Mouse (Mus musculus) intestine, embryonic 15.5 days (tissue): ENCODE measurements around the gene Kazald1. TPM values are rescaled to one million over a fixed set of nuclear protein-coding genes. Genes with fewer than 3 reads are reported as not detected.

Experiments used
- ATAC-seq: fragments of 200-750 bp; cut with Nextera tagmentation; 2 replicates; pipeline ENCODE4 v1.8.0; 2017; ENCODE audit warnings: moderate TSS enrichment, moderate library complexity
- H3K27ac ChIP-seq: fragments of 300-500 bp; sonication (generic); 2 replicates; pipeline ENCODE4 v1.5.1; 2015; ENCODE audit warnings: mild to moderate bottlenecking, inconsistent platforms
- H3K27me3 ChIP-seq: fragments of 300-500 bp; sonication (generic); replicated peaks from 2 replicates; pipeline ENCODE4 v1.6.1; 2015; ENCODE audit warnings: inconsistent platforms
- H3K36me3 ChIP-seq: fragments of 300-500 bp; sonication (generic); 2 replicates; pipeline ENCODE4 v1.6.1; 2015; ENCODE audit warnings: inconsistent platforms
- H3K4me1 ChIP-seq: fragments of 300-500 bp; sonication (generic); replicated peaks from 2 replicates; pipeline ENCODE4 v1.6.1; 2015; ENCODE audit warnings: inconsistent platforms
- H3K4me2 ChIP-seq: fragments of 300-500 bp; sonication (generic); replicated peaks from 2 replicates; pipeline ENCODE4 v1.6.1; 2015; ENCODE audit warnings: mild to moderate bottlenecking, inconsistent platforms
- H3K4me3 ChIP-seq: fragments of 300-500 bp; sonication (generic); replicated peaks from 2 replicates; pipeline ENCODE4 v1.5.1; 2015; ENCODE audit warnings: inconsistent platforms
- H3K9ac ChIP-seq: fragments of 300-500 bp; sonication (generic); 2 replicates; pipeline ENCODE4 v1.6.1; 2015; ENCODE audit warnings: inconsistent platforms
- H3K9me3 ChIP-seq: fragments of 300-500 bp; sonication (generic); 2 replicates; pipeline ENCODE4 v1.6.1; 2016; ENCODE audit warnings: inconsistent platforms
- WGBS: fragments of 180-500 bp; shearing (Covaris S2); methylation state at CpG from one replicate; pipeline ENCODE4 v1.1.7; 2015; 5-methylcytosine and 5-hydroxymethylcytosine counted together
- polyA plus RNA-seq: library from polyadenylated mRNA; unstranded; fragments of >200 nt; fragmentation: Nextera tagmentation; extraction: Ambion mirVana; gene quantifications from 2 replicates; pipeline ENCODE4 v1.2.1, GENCODE M21; 2015

Gene Kazald1
- polyA plus RNA-seq, 1 experiment from 2014 or later: 1.5 TPM

GRCm38 (mm10) chr19:45073871-45074542, 1.0 kb upstream of the Kazald1 start:
- Histone ChIP-seq H3K4me3 (peak overlapping the region; percentile 58), H3K9ac (peak overlapping the region; percentile 77), H3K4me2 (peak overlapping the region; percentile 87), H3K27ac (peak overlapping the region; percentile 93), H3K9me3 (no peaks in the 10 kb centered on the region), H3K36me3 (no peaks in the 10 kb centered on the region), H3K27me3 (peaks cover 37% of the 10 kb centered on the region), H3K4me1 (peaks cover 22% of the 10 kb centered on the region)
- 7% methylated on average over 20 of the region's 20 CpGs for WGBS
- peak; percentile 54 for ATAC-seq

GRCm38 (mm10) chr19:45075323-45076035, 438 bp downstream of the Kazald1 start:
- Histone ChIP-seq H3K4me2 (peak overlapping the region; percentile 87), H3K4me1 (peaks cover 34% of the 10 kb centered on the region), H3K9ac (peak overlapping the region; percentile 77), H3K27ac (0 out of 2 replicates have a peak overlapping the region, but pooled peaks have one; percentile 44), H3K36me3 (no peaks in the 10 kb centered on the region), H3K27me3 (peaks cover 50% of the 10 kb centered on the region), H3K4me3 (peak overlapping the region; percentile 58), H3K9me3 (no peaks in the 10 kb centered on the region)
- peak; percentile 57 for ATAC-seq
- WGBS: 2% methylated on average over 32 of the region's 32 CpGs

GRCm38 (mm10) chr19:45076036-45076575, 1.1 kb downstream of the Kazald1 start:
- peak overlapping the region; percentile 58 for H3K4me3 ChIP-seq
- H3K27ac ChIP-seq: no peak overlapping the region
- peak overlapping the region; percentile 87 for H3K4me2 ChIP-seq
- H3K36me3 ChIP-seq: no peaks in the 10 kb centered on the region
- no peaks in the 10 kb centered on the region for H3K9me3 ChIP-seq
- peaks cover 54% of the 10 kb centered on the region for H3K27me3 ChIP-seq
- ATAC-seq: no peak
- H3K9ac ChIP-seq: no peak overlapping the region
- WGBS: 14% methylated on average over 17 of the region's 17 CpGs
- H3K4me1 ChIP-seq: peaks cover 41% of the 10 kb centered on the region

GRCm38 (mm10) chr19:45076586-45077510, 1.8 kb downstream of the Kazald1 start:
- Histone ChIP-seq H3K4me1 (peaks cover 42% of the 10 kb centered on the region), H3K36me3 (no peaks in the 10 kb centered on the region), H3K27me3 (peaks cover 58% of the 10 kb centered on the region), H3K4me2 (peak overlapping the region; percentile 87), H3K9ac (peak overlapping the region; percentile 43), H3K9me3 (no peaks in the 10 kb centered on the region), H3K27ac (no peak overlapping the region), H3K4me3 (peak overlapping the region; percentile 40)
- ATAC-seq: no peak
- 1% methylated on average over 62 of the region's 62 CpGs for WGBS

GRCm38 (mm10) chr19:45077742-45078645, 3.0 kb downstream of the Kazald1 start:
- Histone ChIP-seq H3K9me3 (no peaks in the 10 kb centered on the region), H3K27ac (no peak overlapping the region), H3K36me3 (no peaks in the 10 kb centered on the region), H3K27me3 (peaks cover 65% of the 10 kb centered on the region), H3K4me3 (no peak overlapping the region), H3K9ac (no peak overlapping the region), H3K4me1 (peaks cover 42% of the 10 kb centered on the region), H3K4me2 (no peak overlapping the region)
- 6% methylated on average over 20 of the region's 20 CpGs for WGBS
- no peak for ATAC-seq

- peaks cover 38% of the 10 kb centered on the region for H3K4me1 ChIP-seq
Measured at GRCm38 (mm10) chr19:45078971-45079764, 4.1 kb downstream of the Kazald1 start.

GRCm38 (mm10) chr19:45079769-45080515, 4.9 kb downstream of the Kazald1 start:
- Histone ChIP-seq H3K27ac (no peak overlapping the region), H3K9me3 (no peaks in the 10 kb centered on the region), H3K4me1 (peaks cover 38% of the 10 kb centered on the region), H3K27me3 (peaks cover 78% of the 10 kb centered on the region), H3K4me3 (peak overlapping the region; percentile 28), H3K4me2 (peak overlapping the region; percentile 73), H3K9ac (no peak overlapping the region), H3K36me3 (no peaks in the 10 kb centered on the region)
- WGBS: 2% methylated on average over 45 of the region's 45 CpGs
- ATAC-seq: peak; percentile 14; the same call in 1 of the 2 replicates

More at GRCm38 (mm10) chr19:45078971-45079764, 4.1 kb downstream of the Kazald1 start:
- Histone ChIP-seq H3K9me3 (no peaks in the 10 kb centered on the region), H3K9ac (no peak overlapping the region), H3K4me3 (peak overlapping the region; percentile 28; the same call in 1 of the 2 replicates), H3K27ac (no peak overlapping the region), H3K27me3 (peaks cover 76% of the 10 kb centered on the region), H3K36me3 (no peaks in the 10 kb centered on the region), H3K4me2 (peak overlapping the region; percentile 73)
- no peak for ATAC-seq
- 8% methylated on average over 17 of the region's 17 CpGs for WGBS

GRCm38 (mm10) chr19:45080711-45081110, 5.7 kb downstream of the Kazald1 start:
- no peak for ATAC-seq
- H3K9ac ChIP-seq: 0 out of 2 replicates have a peak overlapping the region, but pooled peaks have one; percentile 21
- WGBS: 2% methylated on average over 17 of the region's 17 CpGs
- H3K27ac ChIP-seq: no peak overlapping the region
- peak overlapping the region; percentile 73 for H3K4me2 ChIP-seq
- H3K27me3 ChIP-seq: peaks cover 85% of the 10 kb centered on the region
- H3K4me3 ChIP-seq: peak overlapping the region; percentile 28; the same call in 1 of the 2 replicates
- H3K4me1 ChIP-seq: peaks cover 32% of the 10 kb centered on the region
- H3K9me3 ChIP-seq: no peaks in the 10 kb centered on the region
- H3K36me3 ChIP-seq: no peaks in the 10 kb centered on the region

GRCm38 (mm10) chr19:45081279-45081678, 6.2 kb downstream of the Kazald1 start:
- Histone ChIP-seq H3K27ac (no peak overlapping the region), H3K9me3 (no peaks in the 10 kb centered on the region), H3K4me3 (no peak overlapping the region), H3K9ac (no peak overlapping the region), H3K27me3 (peaks cover 85% of the 10 kb centered on the region), H3K36me3 (no peaks in the 10 kb centered on the region), H3K4me1 (peaks cover 28% of the 10 kb centered on the region), H3K4me2 (peak overlapping the region; percentile 73)
- ATAC-seq: no peak
- 4% methylated on average over 5 of the region's 5 CpGs for WGBS
